Comparison of ENCODE assay signal across 9 mouse cellular contexts in the genomic region with DNA sequence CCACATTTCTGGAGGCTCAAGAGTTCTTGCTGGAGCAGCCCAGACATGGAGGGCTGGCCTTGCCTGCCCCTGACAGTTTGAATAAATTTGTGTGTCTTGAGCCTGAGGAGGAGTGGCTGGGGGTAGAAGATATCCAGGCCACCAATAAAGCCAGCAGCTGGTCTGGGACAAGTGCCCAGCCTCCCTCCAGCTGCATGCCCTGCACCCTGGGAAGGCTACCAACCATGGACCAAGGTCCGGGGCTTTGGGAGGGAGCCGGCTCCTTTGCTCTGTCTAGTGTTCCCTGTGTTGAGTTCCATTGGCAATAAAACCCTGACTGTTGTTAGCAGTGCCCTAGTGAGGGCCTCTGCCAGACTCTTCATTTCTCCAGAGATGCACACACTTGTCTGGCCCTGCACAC. TPM values are rescaled to one million over a fixed set of nuclear protein-coding genes. Genes with fewer than 3 reads are reported as not detected.
DNase-seq lines count a peak whose midpoint lies in the region; ATAC-seq and TF ChIP-seq lines count a peak whose summit lies in the region.
"Had no signal": no experiment of that assay in that cellular context is flagged by ENCODE, and none has a peak within 500 bp of the region (broad histone marks: within the 10 kb centered on the region; RNA-seq: fewer than 3 reads in every experiment).

No protein-coding gene starts in this region.

- no peaks in the 10 kb centered on the region for H3K27me3 ChIP-seq in heart, embryonic 16.5 days (ENCODE audit: control insufficient read depth, insufficient read depth, low read length)
- H3K27me3 ChIP-seq in stomach, postnatal 0 days (ENCODE audit: control insufficient read depth, insufficient read depth, low read length), result no peaks in the 10 kb centered on the region
- no peaks in the 10 kb centered on the region for H3K27me3 ChIP-seq in lung, postnatal 0 days (replicated peaks; ENCODE audit: insufficient read depth, low read length)
- H3K27me3 ChIP-seq: lung, embryonic 15.5 days had no signal

- intact Hi-C loops in left cerebral cortex, adult 2 months (cut with DNase I), result loop anchor here (10.0 kb wide), 1 partner anchor 282 kb away; no protein-coding TSS in a partner anchor

- 50% methylated on average over 2 of the region's 2 CpGs for WGBS in heart, embryonic 16.5 days
- 58% methylated on average over 2 of the region's 2 CpGs for WGBS in stomach, postnatal 0 days
- WGBS in lung, postnatal 0 days, result 59% methylated on average over 2 of the region's 2 CpGs

- peaks cover 35% of the 10 kb centered on the region for H3K36me3 ChIP-seq in heart, embryonic 16.5 days (ENCODE audit: control insufficient read depth, insufficient read depth)
- H3K36me3 ChIP-seq in stomach, postnatal 0 days (ENCODE audit: control insufficient read depth, insufficient read depth, low read length), result peaks cover 22% of the 10 kb centered on the region
- peaks cover 32% of the 10 kb centered on the region for H3K36me3 ChIP-seq in lung, postnatal 0 days (ENCODE audit: insufficient read depth, low read length)

- peaks cover 21% of the 10 kb centered on the region for H3K4me1 ChIP-seq in heart, embryonic 16.5 days (ENCODE audit: control insufficient read depth, insufficient read depth, low read length)
- 0 out of 2 replicates have a peak, but pooled peaks cover 2% of the 10 kb centered on the region for H3K4me1 ChIP-seq in stomach, postnatal 0 days (replicated peaks; ENCODE audit: control insufficient read depth, insufficient read depth)
- H3K4me1 ChIP-seq in lung, postnatal 0 days (ENCODE audit: insufficient read depth, low read depth, low read length), result no peaks in the 10 kb centered on the region
- H3K4me1 ChIP-seq: lung, embryonic 15.5 days had no signal

- no peak for ATAC-seq in heart, embryonic 16.5 days (replicated peaks; ENCODE audit: extremely low read depth, insufficient read depth, low FRiP score)
- no peak for ATAC-seq in stomach, postnatal 0 days (ENCODE audit: low FRiP score, low TSS enrichment)
- ATAC-seq in lung, postnatal 0 days, result no peak

- no peak overlapping the region for H3K9ac ChIP-seq in heart, embryonic 16.5 days (ENCODE audit: low read length)
- no peak overlapping the region for H3K9ac ChIP-seq in stomach, postnatal 0 days (ENCODE audit: low read length)
- H3K9ac ChIP-seq in lung, postnatal 0 days (replicated peaks; ENCODE audit: low read depth), result no peak overlapping the region
- H3K9ac ChIP-seq: lung, embryonic 15.5 days had no signal

- peak overlapping the region; percentile 29 for H3K27ac ChIP-seq in left cerebral cortex, adult 2 months
- H3K27ac ChIP-seq in heart, embryonic 16.5 days (ENCODE audit: low read length), result 0 out of 2 replicates have a peak overlapping the region, but pooled peaks have one; percentile 6
- peak overlapping the region; percentile 35 for H3K27ac ChIP-seq in stomach, postnatal 0 days (replicated peaks)
- H3K27ac ChIP-seq in lung, postnatal 0 days (ENCODE audit: low read length), result no peak overlapping the region
- H3K27ac ChIP-seq: lung, embryonic 15.5 days had no signal

- no peak for TF ChIP-seq CTCF in left cerebral cortex, adult 2 months (IDR thresholded peaks at IDR 0.05)
- no peak for TF ChIP-seq CTCF in stomach, postnatal 0 days (IDR thresholded peaks at IDR 0.05; ENCODE audit: low read depth)
- no peak for TF ChIP-seq CTCF in lung, postnatal 0 days (IDR thresholded peaks at IDR 0.05)

- H3K4me2 ChIP-seq in heart, embryonic 16.5 days (ENCODE audit: low read depth, low read length), result no peak overlapping the region
- no peak overlapping the region for H3K4me2 ChIP-seq in stomach, postnatal 0 days (replicated peaks; ENCODE audit: low read depth)
- no peak overlapping the region for H3K4me2 ChIP-seq in lung, postnatal 0 days (replicated peaks; ENCODE audit: low read depth, low read length)
- H3K4me2 ChIP-seq: lung, embryonic 15.5 days had no signal

- DNase-seq in left cerebral cortex, adult 2 months (ENCODE audit: extremely low spot score in 1 of 2, low spot score in 2 of 2), result peak in 1 of 2 experiments; percentile 56
- DNase-seq in left cerebral cortex, adult 11 months (ENCODE audit: low spot score), result no peak
- peak; percentile 66 to 75 for DNase-seq in adrenal gland, postnatal 36 days
- DNase-seq in kidney, postnatal 25 days, result peak; percentile 73 to 90
- no peak for DNase-seq in stomach, postnatal 0 days (ENCODE audit: low spot score)
- DNase-seq in lung, postnatal 0 days (ENCODE audit: low spot score), result no peak
- DNase-seq in cerebellum, postnatal 36 days, result no peak

- no peaks in the 10 kb centered on the region for H3K9me3 ChIP-seq in heart, embryonic 16.5 days (replicated peaks; ENCODE audit: control insufficient read depth, low read length)
- H3K9me3 ChIP-seq in stomach, postnatal 0 days (ENCODE audit: control insufficient read depth, low read length), result no peaks in the 10 kb centered on the region
- no peaks in the 10 kb centered on the region for H3K9me3 ChIP-seq in lung, postnatal 0 days (ENCODE audit: low read length)
- H3K9me3 ChIP-seq: lung, embryonic 15.5 days had no signal

- TF ChIP-seq EP300 in stomach, postnatal 0 days (optimal IDR thresholded peaks at IDR 0.05), result no peak
- TF ChIP-seq EP300 in lung, postnatal 0 days (IDR thresholded peaks at IDR 0.05), result no peak

- no peak overlapping the region for H3K4me3 ChIP-seq in left cerebral cortex, adult 2 months
- no peak overlapping the region for H3K4me3 ChIP-seq in heart, embryonic 16.5 days (ENCODE audit: low read length)
- H3K4me3 ChIP-seq in stomach, postnatal 0 days (ENCODE audit: low read depth, low read length), result no peak overlapping the region
- H3K4me3 ChIP-seq in lung, postnatal 0 days (ENCODE audit: low read depth, low read length), result no peak overlapping the region
- H3K4me3 ChIP-seq: lung, embryonic 15.5 days had no signal

RNA-seq across cellular contexts. Expression of a gene that starts 29.2 kb away (rescaled TPM):
- 10 to 100 TPM; 46.1 to 47.3 TPM for total RNA-seq in left cerebral cortex, adult 2 months (2021)
- total RNA-seq in adrenal gland, postnatal 36 days (2021), result 100 to 1,000 TPM in 1 of 2 experiments, 10 to 100 TPM in 1; 93.1 to 188 TPM
- 58.7 and 61.4 TPM in 2 replicates for polyA plus RNA-seq in heart, embryonic 16.5 days (2015; fragmentation: Nextera tagmentation; extraction: Ambion mirVana)
- polyA plus RNA-seq in stomach, postnatal 0 days (2015; fragmentation: Nextera tagmentation; extraction: Ambion mirVana), result 31.0 and 35.8 TPM in 2 replicates
- polyA plus RNA-seq in lung, postnatal 0 days (2015; fragmentation: Nextera tagmentation; extraction: Ambion mirVana), result 28.5 and 31.0 TPM in 2 replicates

RNA-seq across cellular contexts. Expression of a gene that starts 29.4 kb away (rescaled TPM):
- total RNA-seq in left cerebral cortex, adult 2 months (2021), result 10 to 100 TPM; 68.3 to 74.2 TPM
- total RNA-seq in adrenal gland, postnatal 36 days (2021), result 10 to 100 TPM; 15.1 to 18.4 TPM
- polyA plus RNA-seq in heart, embryonic 16.5 days (2015; fragmentation: Nextera tagmentation; extraction: Ambion mirVana), result 11.2 and 11.7 TPM in 2 replicates
- 31.2 and 32.2 TPM in 2 replicates for polyA plus RNA-seq in stomach, postnatal 0 days (2015; fragmentation: Nextera tagmentation; extraction: Ambion mirVana)
- polyA plus RNA-seq in lung, postnatal 0 days (2015; fragmentation: Nextera tagmentation; extraction: Ambion mirVana), result 20.0 and 22.7 TPM in 2 replicates

Comparison
In these comparisons a context has a peak if more than half of its experiments do, and no peak if none do; other contexts are left out.
1. DNase-seq: peak in adrenal gland, postnatal 36 days (2 of 2) and kidney, postnatal 25 days (2 of 2); none in left cerebral cortex, adult 11 months (single experiment), stomach, postnatal 0 days (single experiment), lung, postnatal 0 days (single experiment) and cerebellum, postnatal 36 days (0 of 2).